Mouse (Mus musculus): ENCODE measurements at regions not wholly inside any gene's neighbourhood (a gene's known extent, or its start where the extent isn't known, plus 50 kb on each side); places are given as distances from the start of the nearest gene placed in this dataset.

- DNase-seq (ENCODE audit: low spot score in 2 of 2) = no peak
Measured at GRCm38 (mm10) chr11:65495034-65495433, 225.2 kb upstream of the Myocd start.

DNA sequence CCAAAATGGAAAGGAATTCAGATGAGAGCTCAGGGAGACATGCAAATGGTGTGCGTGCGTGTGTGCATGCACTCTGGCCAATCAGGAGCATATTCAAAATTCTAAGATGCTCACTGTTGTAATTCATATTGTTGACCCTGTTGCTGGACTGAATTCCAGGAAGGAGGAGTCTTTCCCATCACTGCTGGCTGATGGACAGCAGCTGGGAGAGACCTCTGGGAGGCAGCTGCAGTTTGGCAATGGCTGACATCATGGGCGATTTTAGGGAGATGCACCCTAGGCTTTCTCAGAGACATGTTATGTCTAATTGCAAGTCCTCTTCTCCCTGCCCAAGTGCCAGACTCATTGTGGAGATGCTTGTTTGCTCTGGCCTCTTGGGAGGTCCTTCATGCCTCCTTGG, 220.6 kb upstream of the Myocd start:
- no peak for DNase-seq (ENCODE audit: low spot score in 2 of 2)

DNA sequence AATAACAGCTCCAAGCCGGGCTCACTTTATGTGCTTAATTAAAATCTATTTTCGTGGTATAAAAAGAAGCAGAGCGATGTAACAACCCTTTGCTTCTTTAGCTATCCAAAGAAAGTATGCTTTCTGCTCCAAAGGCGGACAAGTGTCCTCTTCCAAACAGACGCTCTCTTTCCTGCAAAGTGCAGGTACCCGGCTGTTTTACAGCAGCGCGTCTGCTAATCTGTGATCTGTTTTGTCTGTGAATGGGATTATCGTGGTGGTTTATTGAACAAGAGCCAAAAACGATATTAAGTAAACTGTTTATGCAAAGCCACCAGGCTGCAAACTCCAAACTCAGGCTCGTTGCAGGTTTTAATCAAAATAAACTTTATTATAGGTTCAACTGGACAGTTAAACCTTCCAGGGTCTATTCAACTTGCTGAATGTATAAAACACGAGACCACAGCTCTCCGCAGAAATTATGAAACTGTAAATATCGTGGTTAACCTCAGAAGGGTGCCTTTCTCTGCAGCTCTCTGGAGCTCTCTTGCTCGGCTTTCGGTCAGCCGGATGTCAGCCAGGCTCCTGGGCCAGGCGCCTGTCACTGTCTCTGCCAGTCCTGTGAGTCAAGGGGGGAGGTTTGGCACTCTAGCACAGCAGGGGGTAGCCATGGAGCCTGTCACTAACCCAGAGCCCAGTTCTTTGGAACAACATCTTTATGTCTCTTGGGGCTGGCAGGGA, 206.2 kb upstream of the Myocd start:
- no peak for DNase-seq (ENCODE audit: low spot score in 2 of 2)

- DNase-seq (ENCODE audit: low spot score in 2 of 2) = peak; percentile 36 to 77
Measured at GRCm38 (mm10) chr11:65475302-65475701, 205.5 kb upstream of the Myocd start.

- DNase-seq (ENCODE audit: low spot score in 2 of 2) = no peak
Measured at GRCm38 (mm10) chr11:65469762-65470741, 200.3 kb upstream of the Myocd start.

GRCm38 (mm10) chr11:65461044-65461443, 191.3 kb upstream of the Myocd start:
- DNase-seq (ENCODE audit: low spot score in 2 of 2) = no peak

DNA sequence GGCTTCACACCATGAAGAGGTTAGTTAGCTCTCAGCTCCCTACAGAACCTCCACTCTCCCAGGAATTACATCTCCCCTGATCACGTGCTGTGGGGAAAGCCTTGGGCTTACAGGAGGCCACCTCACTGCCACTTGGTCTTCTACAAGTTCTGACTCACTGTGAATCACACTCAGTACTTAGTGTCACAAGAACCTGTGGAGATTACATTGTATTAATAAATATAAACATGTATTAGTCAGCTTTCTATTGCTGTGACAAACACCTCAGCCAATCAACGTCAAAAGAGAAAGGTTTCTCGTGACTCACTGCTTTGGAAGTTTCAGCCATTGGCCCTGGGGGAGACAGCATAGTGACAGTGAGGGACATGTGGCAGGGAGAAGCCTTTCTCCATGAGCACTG, 178.6 kb upstream of the Myocd start:
- DNase-seq (ENCODE audit: low spot score in 2 of 2) = no peak

DNA sequence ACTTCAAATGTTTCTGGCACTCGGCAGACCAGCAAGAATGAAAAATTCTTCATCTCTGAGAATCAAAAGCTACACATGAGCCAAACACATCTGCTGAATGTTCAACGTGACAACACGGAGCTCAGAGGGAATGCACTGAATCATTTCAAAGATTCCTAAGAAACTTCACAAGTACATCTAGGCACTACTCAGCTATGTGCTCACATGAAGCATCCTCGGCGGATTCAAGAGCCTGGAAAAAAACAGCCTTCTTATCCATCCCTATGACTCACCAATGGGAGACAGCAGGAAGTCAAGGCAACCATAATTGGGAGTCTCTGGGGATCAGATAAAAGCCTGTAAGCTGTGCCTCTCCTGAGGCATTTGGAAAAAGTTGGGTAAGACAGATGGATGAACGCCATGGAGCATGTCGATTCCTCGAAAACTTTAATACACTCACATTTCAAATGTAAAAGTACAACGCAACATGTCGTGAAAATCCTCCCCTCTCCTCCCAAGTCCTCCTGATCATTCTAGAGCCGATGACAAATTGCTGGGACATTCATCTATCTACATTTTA, 173.8 kb upstream of the Myocd start:
- DNase-seq (ENCODE audit: low spot score in 2 of 2) = peak; percentile 22 to 39

- no peak for DNase-seq (ENCODE audit: low spot score in 2 of 2)
Measured at GRCm38 (mm10) chr11:65435699-65436161, 165.9 kb upstream of the Myocd start.

DNA sequence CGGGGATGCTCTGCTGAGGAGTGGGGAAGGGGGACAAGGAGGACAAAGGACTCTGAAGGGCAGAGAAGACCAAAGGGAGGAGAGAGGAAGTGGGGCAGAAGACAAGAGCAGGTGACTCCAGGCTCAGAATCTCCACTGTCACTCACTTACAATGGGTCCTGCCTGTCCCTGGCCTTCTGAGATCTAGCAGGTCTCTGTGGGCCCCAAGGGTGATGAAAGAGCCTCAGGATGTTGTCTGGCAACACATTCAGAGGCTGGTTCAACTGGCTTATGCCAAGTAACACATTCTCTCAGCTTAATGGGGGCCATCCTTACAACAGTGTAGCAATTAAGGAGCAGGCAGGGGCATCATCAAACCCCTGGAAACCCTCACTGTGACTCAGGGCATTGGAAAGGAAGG, 152.1 kb upstream of the Myocd start:
- DNase-seq (ENCODE audit: low spot score in 2 of 2) = no peak

DNA sequence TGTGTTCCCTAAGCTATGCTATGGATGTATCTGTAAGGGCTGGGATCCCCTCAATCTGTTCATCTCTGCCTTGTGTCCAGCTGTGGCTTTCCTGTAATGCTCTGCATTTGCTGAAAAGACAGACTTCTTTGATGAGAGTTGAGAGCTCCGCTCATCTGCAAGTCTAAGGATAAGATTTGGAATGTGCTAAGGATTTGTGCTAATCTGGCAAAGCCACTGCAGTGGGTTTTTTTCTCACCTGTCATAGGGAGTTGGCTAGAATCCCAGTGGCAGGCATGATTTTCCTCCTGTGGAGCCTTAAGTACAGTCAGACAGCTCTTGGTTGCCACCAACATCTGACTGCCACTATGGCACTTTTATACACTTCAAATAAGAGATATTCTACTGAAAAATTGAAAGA, 138.8 kb upstream of the Myocd start:
- peak; percentile 9 to 49 for DNase-seq (ENCODE audit: low spot score in 2 of 2)

DNA sequence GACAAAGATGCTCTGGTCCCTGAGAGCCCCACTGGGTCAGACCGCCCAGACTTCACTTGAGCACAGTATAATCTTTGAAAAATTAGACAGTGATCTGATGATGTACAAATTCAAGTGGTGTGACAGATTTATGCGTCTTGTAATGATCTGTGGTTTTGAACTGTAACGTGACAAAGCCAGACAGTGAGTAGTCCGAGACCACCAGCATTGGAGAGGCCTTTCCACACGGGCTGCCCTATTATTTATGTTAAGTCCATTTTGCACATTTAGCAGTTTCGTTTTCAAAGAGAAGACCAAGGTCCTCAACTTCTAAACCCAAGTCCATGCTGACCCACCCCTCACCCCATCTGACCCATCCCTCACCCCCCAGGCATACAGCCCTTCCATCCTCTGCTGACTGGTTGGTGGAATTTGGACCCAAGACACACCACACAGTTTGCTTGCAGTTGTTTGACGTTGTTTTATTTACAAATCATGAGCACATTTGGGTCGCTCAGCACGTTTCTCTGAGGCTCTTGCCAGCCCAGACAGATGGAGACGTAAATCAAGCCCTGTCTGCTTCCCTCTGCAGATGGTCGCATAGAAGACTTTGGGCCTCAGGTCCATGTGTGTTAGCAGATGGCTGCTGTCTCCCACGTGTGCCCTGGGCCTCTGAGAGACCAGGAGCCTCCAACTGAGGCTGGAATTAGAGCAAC, 132.8 kb upstream of the Myocd start:
- DNase-seq (ENCODE audit: low spot score in 2 of 2) = no peak

DNA sequence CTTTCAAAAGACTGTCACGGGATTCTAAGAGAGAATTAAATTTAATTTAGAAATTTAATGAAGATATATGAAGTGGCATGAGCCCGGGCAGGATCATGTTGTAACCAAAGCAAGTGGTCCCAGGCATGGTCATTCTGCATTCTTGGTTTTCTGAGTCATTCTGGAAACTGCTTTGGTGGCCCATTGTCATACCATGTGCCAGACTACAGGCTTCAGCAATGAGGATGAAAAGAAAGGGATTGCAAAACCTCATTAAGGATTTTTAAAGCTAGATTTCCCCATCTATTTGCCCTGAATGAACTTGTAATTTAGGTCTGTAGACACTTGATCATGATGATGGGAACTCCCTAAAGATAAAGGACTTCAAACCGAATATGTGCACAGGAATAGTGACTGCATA, 119.4 kb upstream of the Myocd start:
- DNase-seq (ENCODE audit: low spot score in 2 of 2) = no peak

DNA sequence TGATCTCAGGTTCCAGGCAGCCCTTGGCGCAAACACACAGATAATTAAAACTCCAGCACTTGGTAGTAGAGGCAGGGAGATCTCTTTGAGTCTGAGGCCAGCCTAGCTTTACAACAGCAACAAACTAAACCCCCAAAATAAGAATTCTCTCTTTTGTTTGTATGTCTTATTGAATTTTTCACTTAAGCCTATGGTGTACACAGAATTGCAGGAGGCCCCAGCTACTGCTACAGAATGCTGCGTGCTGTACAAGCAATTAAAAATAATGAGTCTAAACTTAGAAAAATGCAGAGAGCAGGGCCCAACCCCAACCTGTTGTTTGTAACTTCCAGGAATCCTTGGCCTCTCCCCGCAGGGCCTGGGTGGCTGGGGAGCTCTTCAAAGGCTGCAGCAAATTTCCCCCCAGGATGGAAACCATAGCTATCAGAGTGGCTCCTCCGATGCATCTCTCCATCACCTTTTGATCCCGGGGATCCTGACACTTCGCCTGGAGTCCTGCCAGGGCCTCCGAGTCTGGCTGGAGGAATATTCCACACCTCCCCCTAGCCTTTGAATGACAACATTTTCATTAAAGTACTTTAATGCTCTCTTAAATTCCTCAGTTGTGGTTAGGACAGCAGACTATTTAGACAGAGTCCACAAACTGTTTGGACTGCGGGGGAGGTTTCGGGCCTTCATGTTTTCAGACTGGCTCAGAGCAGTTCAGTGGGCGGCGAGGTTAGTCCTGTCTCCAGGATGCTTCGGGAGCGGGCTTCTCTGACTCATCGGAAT, 116.7 kb upstream of the Myocd start:
- no peak for DNase-seq (ENCODE audit: low spot score in 2 of 2)

- peak in 1 of 2 experiments; percentile 11 for DNase-seq (ENCODE audit: low spot score in 2 of 2)
Measured at GRCm38 (mm10) chr11:65375361-65375760, 105.6 kb upstream of the Myocd start.

DNA sequence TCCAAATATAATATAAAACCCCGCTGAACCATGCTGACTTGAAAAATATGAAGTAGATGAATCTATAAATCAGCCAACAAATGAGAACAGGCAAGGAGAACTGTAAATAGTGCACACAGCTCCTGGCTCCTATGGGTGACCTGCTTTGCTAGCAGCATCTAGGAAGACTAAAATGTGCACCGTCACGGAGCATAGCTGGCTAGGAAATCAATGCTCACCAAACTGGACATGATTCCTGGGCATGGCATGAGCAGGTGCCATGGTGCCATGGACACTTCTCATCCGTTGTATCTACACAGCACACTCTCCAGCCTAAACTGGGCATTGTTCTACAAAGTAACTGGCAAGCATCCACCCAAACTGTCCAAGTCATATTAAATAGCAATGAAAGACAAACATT, 103.3 kb upstream of the Myocd start:
- no peak for DNase-seq (ENCODE audit: low spot score in 2 of 2)

- no peak for DNase-seq (ENCODE audit: low spot score in 2 of 2)
Measured at GRCm38 (mm10) chr11:65372309-65372811, 102.6 kb upstream of the Myocd start.

- no peak for DNase-seq (ENCODE audit: low spot score in 2 of 2)
Measured at GRCm38 (mm10) chr11:65367825-65368224, 98.0 kb upstream of the Myocd start.

DNA sequence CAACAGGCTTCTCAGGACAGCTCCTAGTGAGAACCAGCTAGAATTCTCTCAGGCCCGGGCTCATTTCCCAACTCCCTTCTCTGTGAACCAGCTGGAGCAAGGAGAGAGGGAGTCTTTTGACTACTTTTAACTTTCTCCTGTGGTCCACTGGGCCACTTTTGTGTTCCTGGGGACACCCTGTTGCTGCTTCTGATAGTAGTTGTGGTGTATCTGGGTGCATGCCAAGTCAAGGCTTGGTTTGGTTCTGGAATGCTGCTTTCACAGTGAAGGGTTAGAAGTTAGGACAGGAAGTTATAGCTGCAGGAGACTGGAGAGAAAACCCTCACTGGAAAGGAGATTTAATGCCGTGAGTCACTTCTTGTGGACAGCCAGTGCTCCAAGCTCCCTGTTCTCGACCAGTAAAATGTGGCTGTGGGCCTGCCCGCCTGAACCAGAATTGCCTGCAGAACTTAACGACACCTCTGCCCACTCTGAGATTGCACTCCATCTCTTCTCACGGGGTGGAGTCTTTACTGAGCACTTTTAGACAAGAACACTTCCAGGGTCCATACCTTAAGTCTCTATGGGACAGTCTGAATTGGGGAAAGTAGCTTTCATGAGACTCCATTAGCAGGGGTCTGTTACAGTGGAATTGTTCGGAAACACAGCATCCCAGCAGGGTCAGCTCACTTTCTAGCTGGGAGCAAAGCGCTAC, 97.0 kb upstream of the Myocd start:
- DNase-seq (ENCODE audit: low spot score in 2 of 2) = no peak

Data from left cerebral cortex, adult 9 months (tissue).